Mouse (Mus musculus) bone marrow, adult 2 months (tissue): Measurements from ENCODE around the gene Ptk6.

ENCODE experiments used
- CTCF ChIP-seq: fragments of 200-500 bp; IDR thresholded peaks from 2 replicates; pipeline ENCODE4 v1.5.1; 2011; ENCODE audit warnings: low read length, control low read depth; ENCODE audit not compliant: control insufficient read depth, insufficient read depth
- POLR2A ChIP-seq: fragments of 200-500 bp; IDR thresholded peaks from 2 replicates; pipeline ENCODE4 v1.6.1; 2011; ENCODE audit warnings: low read depth, mild to moderate bottlenecking, control low read depth, low read length, borderline replicate concordance; ENCODE audit not compliant: control insufficient read depth

GRCm38 (mm10) chr2:181158471-181158870 is 44.1 kb downstream of the Ptk6 start:
- TF ChIP-seq POLR2A, result no peak
- TF ChIP-seq CTCF, result no peak
